Mouse (Mus musculus) hindbrain, embryonic 14.5 days (tissue): Measurements from ENCODE around the gene Acrbp. TPM values are rescaled to one million over a fixed set of nuclear protein-coding genes. Genes with fewer than 3 reads are reported as not detected.
"Not testable (repeated sequence)": the region's sequence is repeated elsewhere in the genome, so short reads cannot be mapped to it uniquely, and the experiment has no call there.

Experiments
- ATAC-seq: fragments of 200-750 bp; cut with Nextera tagmentation; 2 replicates; pipeline ENCODE4 v1.8.0; 2017; ENCODE audit warnings: moderate number of reproducible peaks, mild to moderate bottlenecking, moderate TSS enrichment, moderate library complexity; ENCODE audit not compliant: low FRiP score
- DNase-seq: peaks from one replicate; pipeline ENCODE4 v3.0.0-alpha.2; 2015; ENCODE audit warnings: low spot score
- H3K27ac ChIP-seq: fragments of 300-500 bp; sonication (generic); 2 replicates; pipeline ENCODE4 v1.5.1; 2014; ENCODE audit warnings: mild to moderate bottlenecking, moderate library complexity
- H3K27me3 ChIP-seq: fragments of 300-500 bp; sonication (generic); 2 replicates; pipeline ENCODE4 v1.6.1; 2014; ENCODE audit warnings: mild to moderate bottlenecking, low read length, mixed read lengths; ENCODE audit not compliant: control insufficient read depth, insufficient read depth
- H3K36me3 ChIP-seq: fragments of 300-500 bp; sonication (generic); replicated peaks from 2 replicates; pipeline ENCODE4 v1.6.1; 2014; ENCODE audit not compliant: control insufficient read depth, insufficient read depth
- H3K4me1 ChIP-seq: fragments of 300-500 bp; sonication (generic); replicated peaks from 2 replicates; pipeline ENCODE4 v1.6.1; 2014; ENCODE audit warnings: antibody characterized with exemption, low read length, mixed read lengths; ENCODE audit not compliant: control insufficient read depth, insufficient read depth
- H3K4me2 ChIP-seq: fragments of 300-500 bp; sonication (generic); replicated peaks from 2 replicates; pipeline ENCODE4 v1.6.1; 2014; ENCODE audit warnings: mild to moderate bottlenecking, moderate library complexity
- H3K4me3 ChIP-seq: fragments of 300-500 bp; sonication (generic); replicated peaks from 2 replicates; pipeline ENCODE4 v1.5.1; 2014; ENCODE audit warnings: mild to moderate bottlenecking, low read length
- H3K9ac ChIP-seq: fragments of 300-500 bp; sonication (generic); 2 replicates; pipeline ENCODE4 v1.6.1; 2014
- H3K9me3 ChIP-seq: fragments of 300-500 bp; sonication (generic); 2 replicates; pipeline ENCODE4 v1.6.1; 2016; ENCODE audit warnings: low read length; ENCODE audit not compliant: control insufficient read depth
- WGBS: fragments of 180-500 bp; shearing (Covaris S2); extraction: QIAGEN DNeasy Blood & Tissue Kit; methylation state at CpG from one replicate; pipeline ENCODE4 v1.1.7; 2014; 5-methylcytosine and 5-hydroxymethylcytosine counted together
- polyA plus RNA-seq: library from polyadenylated mRNA; unstranded; fragments of >200 nt; fragmentation: Nextera tagmentation; extraction: Ambion mirVana; gene quantifications from 2 replicates; pipeline ENCODE4 v1.2.1, GENCODE M21; 2014

The Acrbp gene
- polyA plus RNA-seq, 1 experiment from 2014 or later = 17.1 TPM

DNA sequence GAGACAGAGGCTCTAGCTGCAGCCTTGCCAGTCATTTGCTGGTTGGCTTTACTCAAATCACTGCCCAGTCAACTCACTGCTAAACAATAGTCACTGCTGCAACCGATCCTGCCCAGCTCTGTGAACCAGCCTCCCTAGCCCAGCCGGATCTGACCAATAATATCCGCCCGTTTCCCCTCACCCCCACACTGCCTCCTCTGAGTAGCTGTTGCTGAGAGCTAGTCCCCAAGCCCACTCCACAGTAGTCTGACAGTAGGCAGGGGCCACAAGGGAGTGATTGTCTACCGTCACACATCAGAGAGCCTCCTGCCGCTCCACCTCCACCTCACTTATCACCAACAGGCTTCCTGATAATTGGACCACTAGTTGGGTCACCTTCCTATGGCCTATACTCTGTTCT, 12.0 kb downstream of the Acrbp start:
- H3K4me2 ChIP-seq = no peak overlapping the region
- no peaks in the 10 kb centered on the region for H3K9me3 ChIP-seq
- H3K36me3 ChIP-seq = 0 out of 2 replicates have a peak, but pooled peaks cover 2% of the 10 kb centered on the region
- no peaks in the 10 kb centered on the region for H3K27me3 ChIP-seq
- ATAC-seq (no peak), DNase-seq (no peak)
- 32% methylated on average over 6 of the region's 6 CpGs for WGBS
- no peak overlapping the region for H3K4me3 ChIP-seq
- no peak overlapping the region for H3K27ac ChIP-seq
- H3K9ac ChIP-seq = no peak overlapping the region
- no peaks in the 10 kb centered on the region; the same call in 1 of the 2 replicates for H3K4me1 ChIP-seq

DNA sequence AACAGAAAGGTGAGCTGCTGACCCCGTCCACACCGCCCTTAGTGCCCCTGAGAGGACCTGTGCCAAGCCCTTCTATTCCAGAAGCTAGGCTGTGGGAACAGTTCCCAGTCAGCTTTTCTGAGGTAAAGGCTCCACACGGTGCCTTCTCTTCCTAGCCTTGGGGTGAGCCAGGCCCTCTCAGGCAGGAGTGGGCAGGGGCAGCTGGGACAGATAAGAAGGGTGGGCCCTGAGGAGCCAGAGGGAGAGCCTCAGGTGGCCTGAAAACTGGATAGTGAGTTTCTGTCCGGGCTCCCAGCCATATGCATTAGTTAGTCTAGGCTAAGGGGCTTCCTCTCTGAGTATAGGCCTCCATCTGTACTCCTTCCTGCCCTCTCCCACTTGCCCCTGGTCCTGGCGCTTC, 13.0 kb downstream of the Acrbp start:
- no peaks in the 10 kb centered on the region for H3K36me3 ChIP-seq
- H3K27ac ChIP-seq = no peak overlapping the region
- H3K9me3 ChIP-seq = no peaks in the 10 kb centered on the region
- no peak overlapping the region for H3K9ac ChIP-seq
- H3K27me3 ChIP-seq = no peaks in the 10 kb centered on the region
- 0 out of 2 replicates have a peak, but pooled peaks have one; percentile 21 for ATAC-seq
- no peak for DNase-seq
- H3K4me2 ChIP-seq = no peak overlapping the region
- no peak overlapping the region for H3K4me3 ChIP-seq
- no peaks in the 10 kb centered on the region; the same call in 1 of the 2 replicates for H3K4me1 ChIP-seq
- WGBS = 79% methylated on average over 5 of the region's 5 CpGs

DNA sequence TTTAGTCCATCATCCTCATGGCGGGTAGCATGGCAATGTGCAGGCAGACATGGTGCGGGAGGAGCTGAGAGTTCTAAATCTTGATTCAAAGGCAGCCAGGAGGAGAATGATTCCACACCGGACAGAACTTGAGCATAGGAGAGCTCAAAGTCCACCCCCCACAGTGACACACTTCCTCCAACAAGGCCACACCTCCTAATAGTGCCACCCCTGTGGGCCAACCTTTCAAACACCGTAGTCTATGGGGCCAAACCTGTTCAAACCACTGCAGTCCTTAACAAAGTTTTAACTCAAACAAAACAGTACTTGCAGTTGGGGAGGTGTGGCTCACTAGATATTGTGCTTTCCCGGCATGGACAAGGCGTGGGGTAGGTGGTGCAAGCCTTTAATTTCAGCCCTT, 14.4 kb downstream of the Acrbp start:
- H3K36me3 ChIP-seq = no peaks in the 10 kb centered on the region
- no peak for ATAC-seq
- 85% methylated on average over 6 of the region's 6 CpGs for WGBS

DNA sequence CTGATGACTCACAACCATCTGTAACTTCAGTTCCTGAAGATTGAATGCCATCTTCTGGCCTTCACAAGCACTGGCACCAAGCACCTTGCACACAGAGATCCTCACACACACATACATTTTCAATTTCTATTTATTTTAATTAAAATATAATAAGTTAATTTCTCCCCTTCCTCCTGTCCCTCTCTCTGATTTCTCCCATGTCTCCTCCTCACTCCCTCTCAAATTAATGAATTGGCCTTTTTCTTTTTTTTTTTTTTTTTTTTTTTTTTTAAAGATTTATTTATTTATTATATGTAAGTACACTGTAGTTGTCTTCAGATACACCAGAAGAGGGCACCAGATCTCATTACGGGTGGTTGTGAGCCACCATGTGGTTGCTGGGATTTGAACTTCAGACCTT, 15.7 kb downstream of the Acrbp start:
- not testable (repeated sequence) for H3K9ac ChIP-seq, H3K27ac ChIP-seq, DNase-seq, ATAC-seq, H3K4me1 ChIP-seq, H3K4me3 ChIP-seq, H3K27me3 ChIP-seq, H3K9me3 ChIP-seq, H3K36me3 ChIP-seq, H3K4me2 ChIP-seq
- no CpG with 5 or more reads among the region's 1 CpGs for WGBS

More for the DNA sequence above, 14.4 kb downstream of the Acrbp start:
- H3K27ac ChIP-seq = no peak overlapping the region
- no peaks in the 10 kb centered on the region; the same call in 1 of the 2 replicates for H3K4me1 ChIP-seq
- no peak overlapping the region for H3K9ac ChIP-seq
- no peak overlapping the region for H3K4me3 ChIP-seq
- DNase-seq = no peak
- H3K4me2 ChIP-seq = no peak overlapping the region
- no peaks in the 10 kb centered on the region for H3K9me3 ChIP-seq
- no peaks in the 10 kb centered on the region for H3K27me3 ChIP-seq

DNA sequence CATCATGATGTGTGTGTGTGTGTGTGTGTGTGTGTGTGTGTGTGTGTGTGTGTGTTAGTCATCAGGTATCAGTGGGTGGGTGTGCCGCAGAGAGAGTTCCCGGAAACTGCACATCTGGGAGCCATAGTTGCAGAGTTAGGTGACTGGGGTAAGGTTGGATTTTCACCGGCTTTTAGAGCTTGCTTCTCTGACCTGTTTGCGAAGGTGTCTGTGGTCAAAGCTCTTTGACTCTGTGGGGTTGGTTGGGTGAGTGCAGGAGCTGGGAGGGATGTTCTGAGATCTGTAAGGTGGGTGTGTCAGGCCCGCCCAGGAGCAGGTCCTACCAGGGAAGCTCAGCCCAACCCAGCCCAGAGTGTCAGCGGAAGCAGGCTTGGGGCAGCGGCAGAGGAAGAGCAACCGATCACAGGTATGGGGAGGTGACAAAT, 18.1 kb downstream of the Acrbp start, which contains the start of gene Lpar5:
TSS of gene Lpar5 (plus strand) at position 350 of the 425 bp plus-strand sequence.
- WGBS = 60% methylated on average over 8 of the region's 8 CpGs

DNA sequence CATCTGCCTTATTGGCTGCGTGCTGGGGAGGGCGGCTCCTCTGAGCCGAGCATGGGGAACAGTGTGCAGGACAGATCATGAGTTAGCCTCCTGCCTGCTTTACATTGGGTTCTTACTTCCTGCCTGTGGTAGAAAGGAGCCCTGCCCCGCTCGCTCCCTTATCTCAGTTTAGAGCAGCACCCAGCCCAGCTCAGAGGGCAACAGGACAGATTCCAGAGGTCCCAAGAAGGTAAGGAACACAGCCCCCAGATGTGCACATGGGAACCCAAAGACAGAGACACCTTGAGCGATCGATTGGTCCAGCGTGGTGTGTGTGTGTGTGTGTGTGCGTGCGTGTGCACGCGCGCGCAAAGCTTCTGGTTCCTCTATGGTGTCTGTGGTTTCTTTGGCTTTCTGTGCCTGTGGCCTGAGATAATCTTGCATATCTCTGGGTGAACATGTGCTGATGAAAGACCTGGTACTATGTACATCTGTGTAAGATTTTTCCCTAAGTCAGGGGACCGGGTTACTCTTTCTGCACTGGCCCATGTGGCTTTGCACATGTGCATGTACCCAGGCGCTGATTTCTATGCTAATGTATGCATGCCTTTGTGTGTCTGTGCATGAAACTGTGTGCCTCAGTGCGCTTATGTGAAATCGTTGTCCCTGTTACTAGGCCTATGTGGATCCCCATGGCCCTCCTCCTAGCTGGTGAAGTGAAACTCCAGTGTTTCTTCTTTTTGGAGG, 21.8 kb downstream of the Acrbp start:
- H3K27me3 ChIP-seq = no peaks in the 10 kb centered on the region
- no peak overlapping the region for H3K4me2 ChIP-seq
- 78% methylated on average over 18 of the region's 18 CpGs for WGBS
- H3K36me3 ChIP-seq = no peaks in the 10 kb centered on the region
- no peaks in the 10 kb centered on the region for H3K9me3 ChIP-seq
- peak overlapping the region; percentile 87 for H3K27ac ChIP-seq
- DNase-seq (peak; percentile 54), ATAC-seq (peak; percentile 85)
- H3K4me3 ChIP-seq = no peak overlapping the region
- H3K4me1 ChIP-seq = peaks cover 10% of the 10 kb centered on the region
- H3K9ac ChIP-seq = peak overlapping the region; percentile 28; the same call in 1 of the 2 replicates

More for the DNA sequence above, 18.1 kb downstream of the Acrbp start, which contains the start of gene Lpar5:
- Histone ChIP-seq H3K4me1 (peaks cover 10% of the 10 kb centered on the region), H3K9me3 (no peaks in the 10 kb centered on the region), H3K36me3 (no peaks in the 10 kb centered on the region), H3K4me3 (no peak within 1 kb of the TSS), H3K9ac (no peak within 1 kb of the TSS), H3K4me2 (no peak within 1 kb of the TSS), H3K27me3 (no peaks in the 10 kb centered on the region), H3K27ac (no peak within 1 kb of the TSS)
- ATAC-seq (no peak), DNase-seq (no peak)

DNA sequence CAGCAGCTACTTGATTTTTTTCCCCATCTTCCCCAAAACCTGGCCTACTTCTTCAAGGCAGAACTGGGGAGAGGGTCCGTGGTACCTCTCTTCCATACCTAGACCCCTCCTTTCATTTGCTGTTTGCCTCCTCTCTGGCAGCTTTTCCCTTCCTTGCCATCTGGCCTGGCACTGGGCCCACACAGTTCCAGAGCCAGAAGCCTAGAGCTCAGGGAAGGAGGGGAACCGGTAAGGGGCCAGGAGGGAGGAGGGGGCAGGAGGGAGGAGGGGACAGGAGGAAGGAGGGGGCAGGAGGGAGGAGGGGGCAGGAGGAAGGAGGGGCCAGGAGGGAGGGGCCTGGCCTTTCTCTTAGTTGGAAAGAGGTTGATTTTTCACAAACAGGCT, 22.4 kb downstream of the Acrbp start:
- Histone ChIP-seq H3K4me3 (no peak overlapping the region), H3K9me3 (no peaks in the 10 kb centered on the region), H3K4me1 (peaks cover 10% of the 10 kb centered on the region), H3K4me2 (no peak overlapping the region), H3K36me3 (no peaks in the 10 kb centered on the region), H3K27me3 (no peaks in the 10 kb centered on the region), H3K9ac (peak overlapping the region; percentile 28; the same call in 1 of the 2 replicates), H3K27ac (peak overlapping the region; percentile 87)
- peak; percentile 82 for ATAC-seq
- WGBS = 19% methylated on average over 2 of the region's 2 CpGs
- DNase-seq = peak; percentile 81

DNA sequence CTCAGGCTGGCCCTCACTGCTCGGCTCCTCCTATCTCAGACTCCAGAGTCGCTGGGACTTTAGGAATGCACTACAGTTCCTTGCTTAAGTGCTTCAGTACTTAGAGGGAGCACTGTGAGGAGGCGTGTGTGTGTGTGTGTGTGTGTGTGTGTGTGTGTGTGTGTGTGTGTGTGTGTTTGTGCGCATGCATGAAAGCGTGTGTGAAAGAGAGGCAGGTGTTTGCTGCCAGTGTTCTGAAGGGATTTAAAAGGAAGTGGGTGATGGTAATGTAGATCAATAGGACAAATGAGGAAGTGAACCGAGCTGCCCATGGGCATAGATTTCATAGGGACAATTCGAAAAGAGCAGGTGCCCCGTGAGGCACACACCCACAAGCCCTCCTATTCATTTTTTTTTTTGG, 24.3 kb downstream of the Acrbp start:
- H3K27ac ChIP-seq = no peak overlapping the region
- H3K36me3 ChIP-seq = no peaks in the 10 kb centered on the region
- DNase-seq = no peak
- H3K9me3 ChIP-seq = no peaks in the 10 kb centered on the region
- H3K9ac ChIP-seq = no peak overlapping the region
- no peak for ATAC-seq
- peaks cover 10% of the 10 kb centered on the region for H3K4me1 ChIP-seq
- no peaks in the 10 kb centered on the region for H3K27me3 ChIP-seq
- WGBS = 75% methylated on average over 8 of the region's 8 CpGs
- no peak overlapping the region for H3K4me2 ChIP-seq
- no peak overlapping the region for H3K4me3 ChIP-seq

DNA sequence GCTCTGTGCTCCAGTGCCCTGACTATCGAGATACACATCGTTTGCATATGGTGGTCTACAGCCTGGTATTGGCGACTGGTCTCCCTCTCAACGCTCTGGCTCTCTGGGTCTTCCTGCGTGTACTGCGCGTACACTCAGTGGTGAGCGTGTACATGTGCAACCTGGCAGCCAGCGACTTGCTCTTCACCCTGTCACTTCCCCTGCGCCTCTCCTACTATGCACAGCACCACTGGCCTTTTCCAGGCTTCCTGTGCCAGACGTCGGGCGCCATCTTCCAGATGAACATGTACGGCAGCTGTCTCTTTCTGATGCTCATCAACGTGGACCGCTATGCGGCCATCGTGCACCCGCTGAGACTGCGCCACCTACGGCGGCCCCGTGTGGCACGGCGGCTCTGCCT, 31.9 kb downstream of the Acrbp start:
- Histone ChIP-seq H3K4me3 (peak overlapping the region; percentile 38), H3K36me3 (no peaks in the 10 kb centered on the region), H3K27ac (peak overlapping the region; percentile 93), H3K9ac (peak overlapping the region; percentile 73), H3K9me3 (no peaks in the 10 kb centered on the region), H3K27me3 (no peaks in the 10 kb centered on the region), H3K4me1 (peaks cover 5% of the 10 kb centered on the region), H3K4me2 (peak overlapping the region; percentile 77)
- DNase-seq (peak; percentile 51), ATAC-seq (0 out of 2 replicates have a peak, but pooled peaks have one; percentile 12)
- 22% methylated on average over 25 of the region's 25 CpGs for WGBS
